Mouse (Mus musculus): Measurements from ENCODE around the gene Gm20388.

Gene Gm20388

GRCm38 (mm10) chr8:121853586-121853985 lies 1942.9 kb downstream of the Gm20388 start:
- intact Hi-C loops (cut with DNase I): no loop called here

GRCm38 (mm10) chr8:121856071-121856746 lies 1945.6 kb downstream of the Gm20388 start:
- intact Hi-C loops (cut with DNase I): no loop called here

GRCm38 (mm10) chr8:121857331-121857730 lies 1946.7 kb downstream of the Gm20388 start:
- intact Hi-C loops (cut with DNase I): no loop called here

GRCm38 (mm10) chr8:121857747-121858146 lies 1947.1 kb downstream of the Gm20388 start:
- intact Hi-C loops (cut with DNase I): no loop called here

- intact Hi-C loops (cut with DNase I): no loop called here
Measured at GRCm38 (mm10) chr8:121861276-121861675, 1950.6 kb downstream of the Gm20388 start.

- intact Hi-C loops (cut with DNase I): no loop called here
Measured at GRCm38 (mm10) chr8:121861806-121862548, 1951.3 kb downstream of the Gm20388 start.

GRCm38 (mm10) chr8:121865356-121865755 lies 1954.7 kb downstream of the Gm20388 start:
- intact Hi-C loops (cut with DNase I): no loop called here

- intact Hi-C loops (cut with DNase I): no loop called here
Measured at GRCm38 (mm10) chr8:121868196-121868595, 1957.6 kb downstream of the Gm20388 start.

- intact Hi-C loops (cut with DNase I): no loop called here
Measured at GRCm38 (mm10) chr8:121868896-121869295, 1958.3 kb downstream of the Gm20388 start.

GRCm38 (mm10) chr8:121870190-121870589 lies 1959.5 kb downstream of the Gm20388 start:
- intact Hi-C loops (cut with DNase I): loop anchor here (2.0 kb wide), 1 partner anchor 19 kb away; no protein-coding TSS in a partner anchor

- intact Hi-C loops (cut with DNase I): loop anchor here (2.0 kb wide), 2 partner anchors 21 to 37 kb away; no protein-coding TSS in a partner anchor
Measured at GRCm38 (mm10) chr8:121871833-121872440, 1961.3 kb downstream of the Gm20388 start.

GRCm38 (mm10) chr8:121874031-121874430 lies 1963.4 kb downstream of the Gm20388 start:
- intact Hi-C loops (cut with DNase I): loop anchor here (2.0 kb wide), 1 partner anchor 51 kb away; no protein-coding TSS in a partner anchor

- intact Hi-C loops (cut with DNase I): loop anchor here (2.0 kb wide), 1 partner anchor 50 kb away; no protein-coding TSS in a partner anchor
Measured at GRCm38 (mm10) chr8:121875045-121875444, 1964.4 kb downstream of the Gm20388 start.

GRCm38 (mm10) chr8:121875517-121875916 lies 1964.9 kb downstream of the Gm20388 start:
- intact Hi-C loops (cut with DNase I): loop anchor here (2.0 kb wide), 1 partner anchor 49 kb away; no protein-coding TSS in a partner anchor

- intact Hi-C loops (cut with DNase I): no loop called here
Measured at GRCm38 (mm10) chr8:121877212-121877611, 1966.6 kb downstream of the Gm20388 start.

GRCm38 (mm10) chr8:121877828-121878480 lies 1967.3 kb downstream of the Gm20388 start:
- intact Hi-C loops (cut with DNase I): no loop called here

- intact Hi-C loops (cut with DNase I): no loop called here
Measured at GRCm38 (mm10) chr8:121879712-121880111, 1969.1 kb downstream of the Gm20388 start.

- intact Hi-C loops (cut with DNase I): no loop called here
Measured at GRCm38 (mm10) chr8:121880818-121881217, 1970.2 kb downstream of the Gm20388 start.

GRCm38 (mm10) chr8:121881921-121882320 lies 1971.3 kb downstream of the Gm20388 start:
- intact Hi-C loops (cut with DNase I): no loop called here

- intact Hi-C loops (cut with DNase I): no loop called here
Measured at GRCm38 (mm10) chr8:121884181-121884580, 1973.5 kb downstream of the Gm20388 start.

GRCm38 (mm10) chr8:121885001-121885400 lies 1974.4 kb downstream of the Gm20388 start:
- intact Hi-C loops (cut with DNase I): no loop called here

Measured in adrenal gland (tissue).